Mouse (Mus musculus) stomach, postnatal 0 days (tissue): ENCODE data around the gene Cfap77. TPM values are rescaled to one million over a fixed set of nuclear protein-coding genes. Genes with fewer than 3 reads are reported as not detected.

Experiments used
- ATAC-seq: fragments of 200-750 bp; cut with Nextera tagmentation; 2 replicates; pipeline ENCODE4 v1.8.0; 2017; ENCODE audit not compliant: low FRiP score, low TSS enrichment
- DNase-seq: peaks from one replicate; pipeline ENCODE4 v3.0.0-alpha.2; 2016; ENCODE audit warnings: low spot score
- H3K27ac ChIP-seq: fragments of 300-500 bp; sonication (generic); replicated peaks from 2 replicates; pipeline ENCODE4 v1.5.1; 2014; ENCODE audit warnings: mild to moderate bottlenecking, control low read depth
- H3K27me3 ChIP-seq: fragments of 300-500 bp; sonication (generic); 2 replicates; pipeline ENCODE4 v1.6.1; 2014; ENCODE audit warnings: low read length; ENCODE audit not compliant: control insufficient read depth, insufficient read depth
- H3K36me3 ChIP-seq: fragments of 300-500 bp; sonication (generic); 2 replicates; pipeline ENCODE4 v1.6.1; 2014; ENCODE audit warnings: low read length, mixed read lengths; ENCODE audit not compliant: control insufficient read depth, insufficient read depth
- H3K4me1 ChIP-seq: fragments of 300-500 bp; sonication (generic); replicated peaks from 2 replicates; pipeline ENCODE4 v1.6.1; 2014; ENCODE audit warnings: antibody characterized with exemption; ENCODE audit not compliant: control insufficient read depth, insufficient read depth
- H3K4me2 ChIP-seq: fragments of 300-500 bp; sonication (generic); replicated peaks from 2 replicates; pipeline ENCODE4 v1.6.1; 2014; ENCODE audit warnings: low read depth, mild to moderate bottlenecking, control low read depth, moderate library complexity
- H3K4me3 ChIP-seq: fragments of 300-500 bp; sonication (generic); 2 replicates; pipeline ENCODE4 v1.5.1; 2014; ENCODE audit warnings: low read depth, low read length, control low read depth
- H3K9ac ChIP-seq: fragments of 300-500 bp; sonication (generic); 2 replicates; pipeline ENCODE4 v1.6.1; 2014; ENCODE audit warnings: mild to moderate bottlenecking, low read length, control low read depth, mixed read lengths
- H3K9me3 ChIP-seq: fragments of 300-500 bp; sonication (generic); 2 replicates; pipeline ENCODE4 v1.6.1; 2016; ENCODE audit warnings: low read length; ENCODE audit not compliant: control insufficient read depth
- CTCF ChIP-seq: IDR thresholded peaks from 2 replicates; pipeline ENCODE4 v1.5.1; 2016; ENCODE audit warnings: antibody characterized with exemption, low read depth, mild to moderate bottlenecking, moderate library complexity
- EP300 ChIP-seq: optimal IDR thresholded peaks from 2 replicates; pipeline ENCODE3; 2016; ENCODE audit warnings: antibody characterized with exemption
- WGBS: fragments of 180-500 bp; shearing (Covaris S2); extraction: QIAGEN DNeasy Blood & Tissue Kit; methylation state at CpG from one replicate; pipeline ENCODE4 v1.1.7; 2014; 5-methylcytosine and 5-hydroxymethylcytosine counted together
- polyA plus RNA-seq: library from polyadenylated mRNA; unstranded; fragments of >200 nt; fragmentation: Nextera tagmentation; extraction: Ambion mirVana; gene quantifications from 2 replicates; pipeline ENCODE4 v1.2.1, GENCODE M21; 2015

Cfap77 gene
- polyA plus RNA-seq, 1 experiment from 2014 or later = 0.11 TPM

DNA sequence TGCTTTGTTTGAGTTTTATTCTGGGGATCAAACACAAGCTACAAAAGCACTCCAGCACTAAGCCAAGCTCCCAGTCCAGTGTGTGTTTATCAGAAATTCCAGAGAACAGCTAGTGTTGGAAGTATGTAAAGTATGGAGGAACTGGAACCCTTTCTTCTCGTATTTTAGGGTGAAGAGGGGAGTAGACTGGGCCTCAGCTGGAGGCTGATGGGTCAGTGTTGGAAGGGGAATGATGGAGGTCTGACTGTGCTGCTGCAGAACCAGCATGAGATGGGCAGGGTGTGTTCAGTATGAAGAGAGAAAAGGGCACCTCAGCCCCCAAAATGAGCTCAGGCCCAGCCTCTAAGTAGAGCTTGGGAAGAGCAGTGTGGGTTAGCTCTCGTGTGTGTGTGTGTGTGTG is 21.4 kb upstream of the Cfap77 start:
- TF ChIP-seq CTCF (no peak), EP300 (no peak)
- no peaks in the 10 kb centered on the region for H3K9me3 ChIP-seq
- H3K27ac ChIP-seq = no peak overlapping the region
- no peak for ATAC-seq
- H3K4me3 ChIP-seq = no peak overlapping the region
- H3K4me2 ChIP-seq = no peak overlapping the region
- peaks cover 34% of the 10 kb centered on the region for H3K36me3 ChIP-seq
- no peak overlapping the region for H3K9ac ChIP-seq
- H3K27me3 ChIP-seq = no peaks in the 10 kb centered on the region
- WGBS = 71% methylated on average over 2 of the region's 2 CpGs
- DNase-seq = no peak
- no peaks in the 10 kb centered on the region for H3K4me1 ChIP-seq

DNA sequence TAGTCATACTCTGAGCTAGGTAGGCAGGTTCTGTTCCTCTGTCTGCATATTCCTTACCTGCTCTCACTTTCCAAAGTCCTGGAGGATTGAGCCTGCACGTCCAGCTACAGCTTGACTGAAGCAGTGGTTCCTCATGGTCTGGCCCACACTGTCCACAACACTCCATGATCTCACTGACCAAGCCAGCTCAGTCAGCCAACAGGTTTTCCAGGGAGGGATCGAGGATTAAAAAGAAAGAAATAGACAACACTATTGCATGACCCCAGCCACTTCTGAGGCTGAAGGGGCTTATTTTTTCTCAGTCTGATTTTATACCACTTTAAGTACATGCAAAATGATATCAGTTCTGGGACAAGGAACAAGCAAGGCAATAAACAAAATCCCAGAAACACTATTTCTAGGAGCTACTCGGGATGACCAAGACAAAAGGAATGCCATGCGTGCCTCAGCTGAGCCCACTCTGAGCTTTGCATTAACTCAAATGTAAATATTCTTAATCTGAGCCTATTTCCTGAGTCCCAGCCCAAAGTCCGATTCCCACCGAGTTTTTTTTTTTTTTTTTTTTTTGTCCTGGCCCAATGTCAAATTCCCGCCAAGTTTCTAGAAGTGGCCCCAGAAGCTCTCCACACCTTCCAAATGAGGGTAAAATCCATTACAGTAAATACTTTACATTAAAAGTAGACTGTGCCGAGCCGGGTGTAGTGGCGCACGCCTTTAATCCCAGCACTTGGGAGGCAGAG is 20.6 kb upstream of the Cfap77 start:
- no peak overlapping the region for H3K4me2 ChIP-seq
- TF ChIP-seq EP300 = no peak
- TF ChIP-seq CTCF = no peak
- H3K9me3 ChIP-seq = no peaks in the 10 kb centered on the region
- H3K4me1 ChIP-seq = no peaks in the 10 kb centered on the region
- H3K27ac ChIP-seq = no peak overlapping the region
- 59% methylated on average over 11 of the region's 11 CpGs for WGBS
- ATAC-seq (no peak), DNase-seq (no peak)
- H3K36me3 ChIP-seq = peaks cover 35% of the 10 kb centered on the region
- no peaks in the 10 kb centered on the region for H3K27me3 ChIP-seq
- no peak overlapping the region for H3K9ac ChIP-seq
- H3K4me3 ChIP-seq = no peak overlapping the region

GRCm38 (mm10) chr2:29074676-29075075 is 19.8 kb upstream of the Cfap77 start:
- Histone ChIP-seq H3K27me3 (no peaks in the 10 kb centered on the region), H3K4me3 (no peak overlapping the region), H3K4me1 (no peaks in the 10 kb centered on the region), H3K4me2 (no peak overlapping the region), H3K27ac (no peak overlapping the region), H3K9ac (no peak overlapping the region), H3K9me3 (no peaks in the 10 kb centered on the region), H3K36me3 (peaks cover 29% of the 10 kb centered on the region)
- no peak for TF ChIP-seq CTCF
- no peak for TF ChIP-seq EP300
- 94% methylated on average over 7 of the region's 7 CpGs for WGBS
- DNase-seq (no peak), ATAC-seq (no peak)

GRCm38 (mm10) chr2:29066410-29066809 is 11.5 kb upstream of the Cfap77 start:
- Histone ChIP-seq H3K4me2 (no peak overlapping the region), H3K27ac (no peak overlapping the region), H3K9ac (no peak overlapping the region), H3K4me3 (no peak overlapping the region), H3K36me3 (peaks cover 6% of the 10 kb centered on the region; the same call in 1 of the 2 replicates), H3K9me3 (no peaks in the 10 kb centered on the region), H3K27me3 (no peaks in the 10 kb centered on the region), H3K4me1 (no peaks in the 10 kb centered on the region)
- peak; percentile 49 for ATAC-seq
- peak; percentile 54 for DNase-seq
- WGBS = 40% methylated on average over 7 of the region's 7 CpGs
- TF ChIP-seq CTCF = peak; percentile 78
- no peak for TF ChIP-seq EP300

- no peak overlapping the region for H3K9ac ChIP-seq
- TF ChIP-seq EP300 (no peak), CTCF (no peak)
- no peak for DNase-seq
Measured at GRCm38 (mm10) chr2:29065796-29066195, 10.9 kb upstream of the Cfap77 start.

DNA sequence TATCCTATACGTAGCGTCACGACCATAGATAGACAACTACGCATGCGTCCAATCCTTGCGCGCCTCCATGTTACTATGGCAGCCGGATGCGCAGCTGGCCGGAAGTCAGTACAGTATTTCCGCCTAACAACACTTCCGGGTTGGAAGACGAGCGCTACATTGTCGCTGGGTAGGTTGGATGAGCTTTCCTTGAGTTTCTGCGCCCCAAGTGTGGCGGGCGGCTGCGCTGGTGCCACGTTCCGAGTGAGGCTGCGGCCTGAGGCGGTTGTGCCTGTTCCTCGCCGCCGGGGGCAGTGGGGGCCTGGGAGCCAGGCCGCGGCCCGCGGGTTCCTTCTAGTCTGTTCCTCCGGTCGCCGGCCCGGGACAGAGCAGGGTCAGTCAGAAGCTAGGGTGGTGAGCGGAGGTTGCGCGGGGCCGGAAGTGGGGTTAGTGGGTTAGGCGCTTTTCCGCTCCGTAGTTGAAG is 5.3 kb upstream of the Cfap77 start, which contains the start of gene Ttf1:
Gene Ttf1, plus strand, starts transcription at position 128 of the 463 bp plus-strand sequence.
- Histone ChIP-seq H3K27ac (peak within 1 kb of the TSS; percentile 96), H3K4me1 (no peaks in the 10 kb centered on the region), H3K9ac (peak within 1 kb of the TSS; percentile 76), H3K27me3 (no peaks in the 10 kb centered on the region), H3K36me3 (no peaks in the 10 kb centered on the region), H3K4me3 (peak within 1 kb of the TSS; percentile 90), H3K4me2 (peak within 1 kb of the TSS; percentile 77), H3K9me3 (no peaks in the 10 kb centered on the region)
- peak; percentile 91 for DNase-seq
- under 1% methylated on average over 41 of the region's 41 CpGs for WGBS
- no peak for TF ChIP-seq EP300
- TF ChIP-seq CTCF = peak; percentile 30
- peak; percentile 95 for ATAC-seq

More at GRCm38 (mm10) chr2:29065796-29066195, 10.9 kb upstream of the Cfap77 start:
- 84% methylated on average over 6 of the region's 6 CpGs for WGBS
- Histone ChIP-seq H3K27ac (no peak overlapping the region), H3K27me3 (no peaks in the 10 kb centered on the region), H3K4me2 (no peak overlapping the region), H3K4me1 (no peaks in the 10 kb centered on the region), H3K36me3 (peaks cover 2% of the 10 kb centered on the region; the same call in 1 of the 2 replicates), H3K9me3 (no peaks in the 10 kb centered on the region), H3K4me3 (no peak overlapping the region)
- ATAC-seq = no peak
